10 mouse cellular contexts compared by ENCODE assay signal in genomic region chr17:8461568-8461967, GRCm38 (mm10). TPM values are rescaled to one million over a fixed set of nuclear protein-coding genes. Genes with fewer than 3 reads are reported as not detected.
DNase-seq lines count a peak whose midpoint lies in the region; ATAC-seq and TF ChIP-seq lines count a peak whose summit lies in the region.
"Had no signal": no experiment of that assay in that cellular context is flagged by ENCODE, and none has a peak within 500 bp of the region (broad histone marks: within the 10 kb centered on the region; RNA-seq: fewer than 3 reads in every experiment).

No protein-coding gene starts in this region.

- peaks cover 9% of the 10 kb centered on the region for H3K4me1 ChIP-seq in hindbrain, embryonic 10.5 days (replicated peaks)
- H3K4me1 ChIP-seq in hindbrain, embryonic 13.5 days (replicated peaks): peaks cover 11% of the 10 kb centered on the region

- H3K9ac ChIP-seq in hindbrain, embryonic 13.5 days: no peak overlapping the region

- TF ChIP-seq CTCF in layer of hippocampus, adult 2 months (conservative IDR thresholded peaks at IDR 0.05): peak; percentile 95

- H3K27me3 ChIP-seq in hindbrain, embryonic 10.5 days (ENCODE audit: insufficient read depth, poor library complexity, severe bottlenecking): peaks cover 19% of the 10 kb centered on the region
- peaks cover 21% of the 10 kb centered on the region for H3K27me3 ChIP-seq in hindbrain, embryonic 13.5 days

- no peak overlapping the region for H3K4me2 ChIP-seq in hindbrain, embryonic 13.5 days

- ATAC-seq in hindbrain, embryonic 13.5 days (ENCODE audit: low FRiP score): no peak

- DNase-seq in hindbrain, embryonic 10.5 days (ENCODE audit: low spot score): peak; percentile 45
- peak; percentile 36 for DNase-seq in urinary bladder, postnatal 14 days (ENCODE audit: low spot score)
- DNase-seq in urinary bladder, adult 2 months (ENCODE audit: low spot score): no peak
- DNase-seq in cerebellum, postnatal 14 days: peak; percentile 77 to 80
- peak; percentile 53 to 67 for DNase-seq in layer of hippocampus, adult 2 months (ENCODE audit: low spot score in 2 of 2)
- DNase-seq in retina, postnatal 1 day: peak; percentile 58
- DNase-seq in gastrocnemius, adult 8-10 months (ENCODE audit: low spot score in 2 of 2): no peak

- H3K9me3 ChIP-seq in hindbrain, embryonic 10.5 days: no peaks in the 10 kb centered on the region
- no peaks in the 10 kb centered on the region for H3K9me3 ChIP-seq in hindbrain, embryonic 13.5 days

- 5% methylated on average over 4 of the region's 4 CpGs for WGBS in hindbrain, embryonic 10.5 days
- 7% methylated on average over 4 of the region's 4 CpGs for WGBS in hindbrain, embryonic 13.5 days

- no peak overlapping the region for H3K4me3 ChIP-seq in hindbrain, embryonic 10.5 days
- no peak overlapping the region for H3K4me3 ChIP-seq in hindbrain, embryonic 13.5 days
- H3K4me3 ChIP-seq in layer of hippocampus, adult 2 months: no peak overlapping the region
- H3K4me3 ChIP-seq: erythroblast, embryonic 14.5 days had no signal

- H3K27ac ChIP-seq in hindbrain, embryonic 10.5 days: no peak overlapping the region
- H3K27ac ChIP-seq in hindbrain, embryonic 13.5 days: no peak overlapping the region
- H3K27ac ChIP-seq in layer of hippocampus, adult 2 months: no peak overlapping the region

- H3K36me3 ChIP-seq in hindbrain, embryonic 10.5 days: no peaks in the 10 kb centered on the region
- H3K36me3 ChIP-seq in hindbrain, embryonic 13.5 days: no peaks in the 10 kb centered on the region

RNA-seq across cellular contexts. Expression of gene T, which starts 27.3 kb away (rescaled TPM):
- 0.54 and 1.2 TPM in 2 replicates for polyA plus RNA-seq in hindbrain, embryonic 10.5 days (2016; fragmentation: Nextera tagmentation; extraction: Ambion mirVana)
- 0.44 and 0.52 TPM in 2 replicates for polyA plus RNA-seq in hindbrain, embryonic 13.5 days (2015; fragmentation: Nextera tagmentation; extraction: Ambion mirVana)
- not detected in 2 replicates for polyA plus RNA-seq in urinary bladder, adult 2 months (2012; rRNA removed)
- total RNA-seq in layer of hippocampus, adult 2 months (2021): not detected
- not detected for total RNA-seq in gastrocnemius, adult 8-10 months (2022)
- polyA plus RNA-seq: erythroblast, embryonic 14.5 days; liver, embryonic 16.5 days had no signal

Comparison
In these comparisons a context has a peak if more than half of its experiments do, and no peak if none do; other contexts are left out.
1. DNase-seq: peak in hindbrain, embryonic 10.5 days (single experiment), urinary bladder, postnatal 14 days (single experiment), cerebellum, postnatal 14 days (2 of 2), layer of hippocampus, adult 2 months (2 of 2) and retina, postnatal 1 day (single experiment); none in urinary bladder, adult 2 months (single experiment) and gastrocnemius, adult 8-10 months (0 of 2).